Mouse (Mus musculus) fat pad, adult 2 months (tissue): Measurements from ENCODE around the gene Slc39a11.

ENCODE experiments used
- DNase-seq: peaks from one replicate; pipeline ENCODE4 v3.0.0-alpha.2; 2011; ENCODE audit warnings: low read depth, low spot score; ENCODE audit errors: extremely low read depth

Gene Slc39a11

DNA sequence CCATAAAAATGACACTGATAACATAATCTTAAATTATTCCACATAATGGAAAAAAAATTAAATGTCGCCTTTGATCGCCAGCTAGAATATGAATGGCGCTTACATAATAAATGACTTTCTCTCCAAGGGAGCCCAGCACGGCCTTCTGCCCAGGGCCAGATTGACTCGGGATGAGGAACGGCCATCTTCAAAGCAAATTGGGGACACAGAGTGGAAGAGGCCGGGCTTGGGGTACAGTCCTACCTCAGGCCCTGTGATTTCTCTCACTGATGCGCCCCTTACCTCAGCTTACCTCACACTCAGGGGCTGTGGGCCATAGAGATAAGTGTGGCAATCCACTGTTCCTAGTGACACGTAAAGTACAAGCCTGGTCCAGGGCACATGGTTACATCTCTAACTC is 177.9 kb downstream of the Slc39a11 start:
- no peak for DNase-seq

DNA sequence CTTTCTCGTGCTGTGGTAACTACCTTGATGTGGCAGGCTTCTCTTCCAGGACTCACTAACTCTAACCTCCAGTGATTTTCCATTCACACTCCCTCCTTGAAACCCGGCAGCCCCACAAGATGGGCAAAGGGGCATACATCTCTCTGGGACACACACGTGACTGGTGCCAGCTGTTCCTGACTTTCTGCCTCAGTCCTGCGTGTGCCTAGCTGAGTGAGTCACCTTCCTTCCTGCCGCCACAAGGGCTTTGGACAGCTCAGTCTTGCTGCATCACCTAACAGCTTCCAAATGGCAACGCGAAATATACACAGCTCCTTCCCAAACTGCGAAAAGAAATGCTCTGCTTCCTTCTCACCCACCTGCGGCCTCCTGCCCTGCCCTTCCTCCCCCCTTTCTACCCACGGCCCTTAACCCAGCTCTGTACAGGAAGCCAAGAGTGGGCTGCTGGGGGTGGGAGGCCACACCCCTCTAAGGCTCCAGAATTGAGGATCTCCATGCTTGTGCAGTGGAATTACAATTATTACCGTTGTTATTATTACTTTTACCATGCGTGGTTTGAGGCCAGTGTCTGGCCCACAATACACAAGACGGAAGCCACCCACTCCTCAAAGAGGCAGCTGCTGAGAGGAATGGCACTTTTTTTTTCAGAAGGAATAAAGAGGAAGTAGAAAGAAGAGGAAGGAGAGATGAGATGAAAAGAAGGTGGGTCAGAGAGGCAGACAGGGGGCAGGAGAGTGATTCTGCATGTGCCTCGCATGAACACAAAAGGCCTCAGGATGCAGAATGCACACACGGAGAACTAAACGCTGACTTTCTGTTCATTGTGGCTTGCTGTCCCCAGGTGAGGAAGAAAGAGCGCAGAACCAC is 179.7 kb downstream of the Slc39a11 start:
- no peak for DNase-seq

DNA sequence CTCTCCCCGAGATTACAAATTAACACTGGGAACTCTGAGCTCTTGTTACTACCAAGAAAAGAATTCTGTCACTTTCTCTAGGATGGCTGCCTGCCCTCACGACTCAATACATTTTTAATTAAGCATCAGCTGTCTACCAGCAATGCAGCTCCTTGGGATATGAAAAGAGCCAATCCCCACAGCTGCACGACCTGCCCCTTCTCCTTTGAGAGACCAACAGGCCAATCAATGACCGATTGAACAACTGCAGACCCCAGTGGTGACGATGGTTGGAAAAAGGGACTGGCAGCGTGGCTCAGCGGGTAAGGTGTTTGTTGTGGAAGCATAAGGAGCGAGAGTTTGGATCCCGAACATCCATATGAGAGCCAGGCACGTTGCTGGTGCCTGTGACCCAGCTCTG is 181.9 kb downstream of the Slc39a11 start:
- no peak for DNase-seq

DNA sequence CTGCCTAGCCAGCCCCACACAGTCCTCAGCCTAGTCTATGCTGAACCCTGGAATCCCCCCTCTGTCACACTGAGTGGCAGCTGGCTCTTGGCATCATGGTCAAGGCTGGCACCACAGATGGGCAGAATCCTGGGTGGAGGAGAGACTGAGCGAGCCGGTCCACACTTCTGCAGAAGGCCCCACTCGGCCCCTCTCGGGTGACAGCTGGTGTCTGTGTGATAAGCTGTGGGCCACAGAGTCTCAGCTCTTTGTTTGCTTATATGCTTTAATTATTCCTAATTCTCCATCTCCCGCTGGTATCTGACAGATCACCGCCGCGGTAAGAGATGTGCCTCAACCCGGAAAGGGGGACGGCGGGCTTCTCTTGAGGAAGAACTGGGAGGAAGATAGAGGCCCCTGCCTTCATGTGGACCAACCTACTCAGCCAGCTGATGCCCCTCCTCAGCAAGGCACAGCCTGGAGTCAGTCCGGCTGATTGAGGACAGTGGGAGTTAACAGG is 182.5 kb downstream of the Slc39a11 start:
- DNase-seq: no peak

DNA sequence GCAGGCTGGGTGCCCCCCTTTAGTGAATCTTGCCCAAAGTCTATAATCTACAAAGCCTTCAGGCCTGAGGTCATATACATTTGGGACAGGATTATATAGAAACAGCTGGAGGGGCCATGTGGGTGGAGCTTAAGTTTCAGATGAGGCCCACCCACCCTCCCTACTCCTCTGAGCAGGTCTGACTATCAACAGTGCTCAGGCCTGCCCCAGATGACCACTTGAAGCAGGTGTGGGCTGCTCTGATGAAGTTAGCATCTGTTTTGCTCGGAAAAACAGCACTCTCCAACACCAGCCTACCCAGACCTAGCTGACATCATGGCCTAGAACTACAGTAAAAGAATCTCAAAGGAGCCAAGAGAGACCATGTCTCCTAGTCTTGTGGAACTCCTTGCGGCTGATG is 189.8 kb downstream of the Slc39a11 start:
- no peak for DNase-seq

DNA sequence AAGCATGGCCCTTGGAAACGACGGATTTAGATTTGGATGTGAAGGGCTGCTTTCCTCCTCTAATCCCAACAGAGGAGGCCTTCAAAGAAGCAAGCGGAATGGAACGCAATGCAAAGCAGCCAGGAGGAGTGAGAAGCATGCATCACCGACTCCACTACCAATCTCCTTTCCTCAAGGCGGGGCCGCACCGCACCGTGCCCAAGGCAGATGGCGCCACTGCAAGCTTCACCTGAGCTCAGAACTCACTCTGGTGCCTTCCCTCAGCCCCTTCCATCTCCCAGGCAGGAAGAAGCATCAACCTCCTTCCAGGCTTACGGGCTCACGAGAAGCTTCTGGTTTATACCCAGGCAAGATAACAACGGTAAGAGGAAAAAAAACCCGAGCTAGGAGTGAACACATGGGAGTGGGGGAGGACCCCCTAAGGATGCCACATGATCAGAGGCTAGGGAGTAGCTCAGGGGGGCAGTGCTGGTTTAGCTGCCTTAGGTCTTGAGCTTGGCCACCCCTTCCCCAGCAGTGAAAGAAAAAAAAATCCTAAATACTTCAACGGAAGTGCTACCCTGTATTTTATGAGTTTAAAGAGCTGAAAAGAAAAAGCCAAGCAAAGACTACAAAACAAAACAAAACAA is 191.2 kb downstream of the Slc39a11 start:
- no peak for DNase-seq

DNA sequence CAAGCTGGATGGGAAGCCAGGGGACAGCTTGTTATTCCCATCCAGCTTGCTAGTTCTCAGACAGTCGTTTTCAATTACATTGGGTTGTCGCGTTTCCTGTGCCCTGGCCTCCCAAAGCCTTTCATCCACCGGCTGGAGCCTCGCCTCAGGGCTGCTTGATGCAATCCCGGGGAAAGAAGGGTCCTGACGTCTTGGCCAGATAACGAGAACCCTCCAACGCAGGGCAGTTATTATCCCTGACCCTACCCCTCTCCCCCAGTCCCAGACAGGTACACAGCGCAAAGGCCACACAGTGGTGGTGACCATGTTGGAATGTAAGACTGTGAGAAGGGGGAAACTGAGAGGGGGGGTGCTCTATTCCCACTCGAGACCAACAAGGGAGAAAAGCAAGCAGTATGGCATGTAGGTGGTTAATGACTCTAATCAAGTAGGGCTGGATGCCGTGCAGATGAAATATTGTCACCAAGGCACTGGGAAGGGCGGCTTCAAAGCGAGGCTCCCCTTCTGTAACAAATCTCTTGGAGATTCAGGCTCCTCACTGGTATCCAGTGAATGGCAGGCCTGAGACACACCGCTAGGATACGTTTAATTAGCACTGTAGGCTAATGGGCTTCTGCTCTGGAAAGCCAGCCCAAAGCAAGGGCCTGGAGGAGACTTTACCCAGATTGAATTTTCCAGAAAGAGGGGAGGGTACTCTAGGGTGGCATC is 196.9 kb downstream of the Slc39a11 start:
- no peak for DNase-seq

DNA sequence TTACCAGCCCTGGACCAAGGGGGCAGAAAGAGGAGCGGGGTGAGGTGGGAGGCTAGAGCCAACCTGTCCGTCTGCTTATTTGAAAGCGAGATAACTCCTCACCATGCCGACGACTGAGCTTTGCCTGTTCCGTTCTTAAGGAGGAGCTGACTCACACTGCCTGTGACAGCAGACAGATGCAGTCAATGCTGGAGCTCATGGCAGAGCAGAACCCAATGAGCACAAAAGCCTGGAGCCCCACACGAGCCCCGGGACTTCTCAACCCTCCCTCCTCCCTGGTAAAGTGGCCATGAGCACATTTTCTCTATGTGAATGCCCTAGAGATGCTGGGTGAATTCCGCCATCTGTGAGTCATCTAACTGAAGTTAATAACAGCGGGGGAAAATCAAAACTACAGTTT is 198.6 kb downstream of the Slc39a11 start:
- no peak for DNase-seq

DNA sequence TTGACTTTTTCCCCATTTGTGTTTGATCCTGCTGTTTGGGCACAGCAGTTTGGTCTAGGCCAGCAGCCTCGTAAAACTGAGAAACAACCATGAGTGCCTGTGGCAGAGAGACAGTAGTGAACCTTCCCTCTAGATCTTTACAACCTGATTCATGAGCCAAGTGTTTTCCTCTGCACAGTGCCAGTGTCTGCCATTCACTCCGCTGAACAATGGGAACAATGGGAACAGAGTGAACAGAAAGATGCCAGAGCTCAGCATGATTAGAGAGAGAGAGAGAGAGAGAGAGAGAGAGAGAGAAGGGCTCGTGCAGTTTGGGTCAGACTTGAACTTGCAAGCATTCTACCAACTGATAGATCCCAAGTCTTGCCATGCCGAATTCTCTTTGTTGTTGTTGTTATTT is 199.2 kb downstream of the Slc39a11 start:
- DNase-seq: peak; percentile 49

DNA sequence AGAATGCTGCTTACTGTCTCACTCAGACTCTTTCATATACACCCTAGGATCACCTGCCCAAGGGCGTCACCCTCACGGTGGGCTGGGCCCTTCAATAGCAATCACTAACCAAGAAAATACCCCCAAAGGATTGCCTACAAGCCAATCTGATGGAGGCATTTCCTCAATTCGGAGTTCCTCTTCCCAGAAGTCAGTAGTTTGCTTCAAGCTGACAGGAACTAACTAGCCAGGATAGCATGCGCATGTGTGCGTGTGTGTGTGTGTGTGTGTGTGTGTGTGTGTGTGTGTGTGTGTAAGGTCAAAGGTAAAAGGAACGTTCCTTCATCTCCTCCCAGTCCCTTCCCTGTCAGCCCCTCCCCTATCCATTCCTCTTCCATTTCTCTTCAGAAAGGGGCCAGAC is 199.9 kb downstream of the Slc39a11 start:
- no peak for DNase-seq

DNA sequence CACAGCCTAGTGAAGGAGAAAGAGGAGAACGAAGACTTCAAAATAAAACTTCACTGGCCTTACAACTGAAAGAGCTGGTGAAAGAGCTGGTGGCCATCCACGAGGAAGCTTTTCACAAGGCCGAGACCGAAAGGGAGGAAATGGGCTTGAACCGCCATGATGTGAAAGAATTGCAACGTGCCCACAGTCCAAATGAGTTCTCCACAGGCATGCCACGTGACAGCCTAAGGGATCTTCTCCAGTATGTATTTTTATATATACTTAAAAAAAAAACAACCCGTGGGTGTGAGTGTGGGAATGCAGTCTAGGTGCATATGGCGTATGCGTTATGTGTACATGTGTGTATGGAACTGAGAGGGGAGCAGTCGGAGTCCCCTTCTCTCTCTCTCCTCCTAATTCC is 207.8 kb downstream of the Slc39a11 start:
- no peak for DNase-seq

DNA sequence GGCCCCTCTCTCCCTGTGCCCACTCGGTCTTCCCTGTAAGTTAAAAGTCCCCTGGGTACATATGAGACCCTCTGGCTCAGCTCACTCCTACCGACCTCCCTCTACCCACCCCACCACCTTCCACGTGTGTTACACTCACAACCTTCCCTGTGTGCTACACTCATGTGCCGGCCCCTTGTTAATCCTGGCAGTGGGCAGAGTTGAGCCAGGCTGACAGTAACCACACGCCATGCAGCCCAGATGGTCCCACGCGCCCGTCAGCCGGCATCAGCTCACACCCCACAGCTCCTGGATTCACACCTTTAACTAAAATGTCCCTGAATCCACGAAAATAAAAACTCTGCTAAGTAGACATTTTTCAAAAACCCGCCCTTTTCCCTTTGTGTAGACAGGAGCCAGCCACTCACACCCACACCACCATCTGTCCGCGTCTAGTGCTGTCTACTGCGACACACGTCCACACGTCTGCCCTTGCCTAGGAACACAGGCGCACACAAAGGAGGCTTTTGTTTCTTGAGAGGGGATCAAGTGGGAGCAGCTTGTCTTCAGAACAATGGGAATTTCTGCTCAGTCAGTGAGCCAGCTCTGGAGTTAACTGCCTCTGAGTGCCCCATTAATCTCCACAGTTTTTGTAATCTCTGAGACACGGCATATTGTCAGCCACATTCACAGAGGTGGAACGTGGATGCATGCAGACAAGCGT is 210.4 kb downstream of the Slc39a11 start:
- DNase-seq: no peak

DNA sequence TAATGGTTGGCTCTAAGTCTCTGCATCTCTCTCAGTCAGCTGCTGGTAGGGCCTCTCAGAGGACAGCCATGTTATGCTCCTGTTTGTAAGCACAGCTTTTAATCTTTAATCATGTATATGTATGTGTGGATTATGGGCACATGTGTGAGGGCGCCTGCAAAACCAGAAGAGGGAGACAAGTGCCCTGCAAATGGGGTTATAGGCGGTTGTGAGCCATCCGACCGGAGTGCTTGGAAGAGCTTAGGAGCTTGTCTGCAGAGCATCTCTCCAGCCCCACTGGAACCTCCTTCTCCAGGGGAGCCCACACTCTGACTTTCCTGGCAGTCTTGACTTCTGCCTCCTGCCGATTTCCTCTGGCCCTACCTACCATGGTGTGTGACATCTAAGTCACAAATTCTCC is 211.0 kb downstream of the Slc39a11 start:
- no peak for DNase-seq

DNA sequence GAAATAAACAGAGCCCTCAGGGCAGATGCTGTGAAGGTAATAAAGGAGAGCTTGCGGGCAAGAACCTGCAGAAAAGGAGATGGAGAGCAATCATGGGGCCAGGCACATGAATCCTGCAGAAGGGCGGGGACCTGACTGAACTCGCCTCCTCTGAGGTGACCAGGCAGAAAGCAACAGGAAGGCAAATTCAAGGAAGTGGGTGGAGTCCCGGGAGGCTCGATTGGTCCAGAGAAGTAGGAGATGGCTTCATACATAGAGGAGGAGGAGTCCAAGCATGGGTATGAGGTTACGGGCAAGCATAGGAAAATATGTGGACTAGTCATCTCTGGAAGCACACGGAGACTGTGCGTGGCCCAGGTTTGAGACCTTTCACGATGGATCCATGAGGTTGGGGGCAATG is 212.5 kb downstream of the Slc39a11 start:
- DNase-seq: no peak

DNA sequence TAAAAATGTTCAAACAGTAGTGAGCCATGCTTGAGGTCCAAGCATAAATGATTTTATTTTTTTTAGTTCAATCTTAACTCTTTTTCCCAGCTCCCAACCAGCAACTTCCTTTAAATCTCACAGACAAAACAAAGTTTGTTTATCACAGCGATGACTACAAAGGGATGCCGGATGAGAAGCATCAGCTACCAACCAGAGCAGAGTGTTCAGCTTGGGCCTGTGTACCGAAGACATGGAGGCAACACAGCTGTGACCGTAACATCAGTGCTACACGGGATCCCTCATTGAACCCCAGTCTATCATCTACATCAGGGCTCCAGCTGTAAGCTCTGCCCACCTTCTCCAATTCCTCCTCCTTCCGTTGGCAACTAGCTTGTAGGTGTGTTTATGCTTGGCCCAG is 213.6 kb downstream of the Slc39a11 start:
- DNase-seq: no peak

DNA sequence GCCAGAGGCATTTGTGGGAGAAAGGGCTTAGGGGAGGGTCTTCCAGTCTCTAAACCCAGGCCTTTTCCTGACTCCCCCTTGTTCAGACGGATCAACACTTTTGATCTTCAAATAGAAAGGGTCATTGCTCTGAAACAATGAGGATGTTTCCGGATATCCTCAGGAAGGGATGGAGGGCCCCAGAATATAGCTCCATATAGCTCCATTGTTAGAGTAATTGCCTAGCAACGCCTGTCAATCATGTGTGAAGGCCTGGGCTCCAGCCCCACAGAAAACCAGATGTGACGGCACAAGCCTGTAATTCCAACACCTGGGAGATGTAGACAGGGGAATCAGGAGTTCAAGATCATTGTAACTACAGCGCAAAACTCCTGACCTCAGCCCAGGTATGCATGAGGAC is 214.2 kb downstream of the Slc39a11 start:
- no peak for DNase-seq

DNA sequence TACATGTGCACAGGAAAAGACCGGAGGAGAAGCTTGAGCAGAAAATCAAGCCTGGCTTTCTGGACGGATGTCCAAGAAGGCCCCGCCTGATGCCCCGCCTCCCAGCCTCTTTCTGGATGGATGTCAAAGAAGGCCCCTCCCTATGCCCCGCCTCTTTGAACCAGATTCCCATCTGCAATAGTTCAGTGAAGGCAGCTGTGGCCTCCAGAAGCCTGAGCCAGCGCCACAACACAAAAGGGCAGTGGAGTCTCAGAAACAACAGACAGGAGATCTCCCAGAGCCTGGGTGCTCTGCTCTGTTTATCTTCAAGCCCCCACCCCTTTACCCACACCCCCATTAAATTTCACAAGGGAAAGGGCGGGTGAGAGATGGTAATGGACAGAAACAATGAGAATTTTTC is 218.7 kb downstream of the Slc39a11 start:
- no peak for DNase-seq

DNA sequence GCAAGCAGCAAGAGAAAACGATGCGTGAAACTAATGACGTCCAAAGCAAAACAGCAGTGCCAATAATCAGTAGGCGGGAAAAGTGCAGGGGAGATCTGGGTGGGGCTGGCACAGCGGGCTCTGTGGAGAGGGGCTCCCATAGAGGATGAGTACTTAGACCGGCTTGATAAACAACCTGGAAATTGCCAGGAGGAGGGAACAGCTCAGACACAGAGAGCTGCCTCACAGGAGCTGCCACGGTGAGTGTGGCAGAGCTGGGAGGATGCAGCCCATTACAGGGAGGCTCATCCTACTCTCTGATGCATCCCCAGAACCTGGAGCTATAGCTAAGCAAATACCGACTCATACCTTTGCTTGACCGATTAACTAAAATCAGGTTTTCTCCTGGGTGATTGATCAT is 224.0 kb downstream of the Slc39a11 start:
- no peak for DNase-seq

DNA sequence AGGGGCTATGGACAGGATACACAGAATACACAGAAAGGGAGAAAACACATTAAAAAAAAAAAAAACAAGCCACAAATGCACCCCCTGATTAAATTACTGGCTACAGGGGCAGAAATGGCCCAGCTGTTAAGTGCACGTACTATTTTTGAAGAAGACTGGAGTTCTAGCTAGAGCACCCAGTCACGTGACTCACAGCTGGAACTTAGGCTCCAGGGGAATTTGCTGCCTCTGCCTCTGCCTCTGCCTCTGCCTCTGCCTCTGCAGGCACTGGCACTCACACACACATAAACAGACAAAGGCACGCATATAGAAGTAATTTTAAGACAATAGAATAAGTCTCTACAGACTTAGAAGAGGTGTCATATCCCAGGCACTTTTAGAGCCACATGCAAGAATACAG is 224.4 kb downstream of the Slc39a11 start:
- DNase-seq: no peak

DNA sequence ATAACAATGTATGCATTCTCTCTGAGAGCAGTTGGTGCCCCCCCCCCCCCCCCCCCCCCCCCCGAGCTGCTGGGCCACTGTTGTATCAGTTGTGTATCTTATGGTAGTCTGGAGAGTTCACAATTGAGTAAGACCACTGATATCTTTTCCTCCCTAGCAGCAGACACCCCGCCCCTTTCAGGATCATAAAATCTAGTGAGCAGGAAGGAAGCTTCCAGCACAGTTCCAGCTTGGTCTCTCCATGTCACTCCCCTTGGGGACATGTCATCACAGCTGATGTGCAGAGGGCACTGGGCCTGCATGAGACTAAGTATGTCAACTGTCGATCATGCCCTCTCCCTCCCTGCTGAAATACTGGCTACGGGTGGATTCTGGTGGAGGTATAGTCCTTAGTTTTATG is 225.1 kb downstream of the Slc39a11 start:
- DNase-seq: no peak

DNA sequence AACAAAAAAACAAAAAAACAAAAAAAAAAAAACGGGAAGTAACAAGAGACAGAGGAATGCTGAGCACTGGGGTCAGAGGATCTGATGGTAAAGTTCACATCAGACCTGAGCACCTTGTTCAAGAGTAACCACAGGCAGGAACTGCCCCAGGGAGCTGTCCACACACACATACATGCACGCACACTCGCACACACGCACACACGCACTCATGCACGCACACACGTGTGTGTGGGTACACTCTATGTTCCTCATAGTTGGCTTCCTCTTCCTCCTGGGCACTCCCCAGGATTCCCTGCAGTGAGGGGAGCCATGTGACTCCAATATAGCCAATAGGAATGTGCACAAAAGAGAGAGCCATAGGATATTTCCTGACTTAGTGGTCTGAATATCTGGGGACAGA is 227.3 kb downstream of the Slc39a11 start:
- no peak for DNase-seq
